Mouse (Mus musculus) neural tube, embryonic 15.5 days (tissue): Measurements from ENCODE around the gene Rimkla. TPM values are rescaled to one million over a fixed set of nuclear protein-coding genes. Genes with fewer than 3 reads are reported as not detected.

Experiments
- ATAC-seq: fragments of 200-750 bp; cut with Nextera tagmentation; 2 replicates; pipeline ENCODE4 v1.8.0; 2017; ENCODE audit warnings: mild to moderate bottlenecking, moderate TSS enrichment, moderate library complexity; ENCODE audit not compliant: low FRiP score
- H3K27ac ChIP-seq: fragments of 300-500 bp; sonication (generic); replicated peaks from 2 replicates; pipeline ENCODE4 v1.5.1; 2015; ENCODE audit warnings: mild to moderate bottlenecking, inconsistent platforms
- H3K27me3 ChIP-seq: fragments of 300-500 bp; sonication (generic); replicated peaks from 2 replicates; pipeline ENCODE4 v1.6.1; 2015; ENCODE audit warnings: inconsistent platforms
- H3K36me3 ChIP-seq: fragments of 300-500 bp; sonication (generic); 2 replicates; pipeline ENCODE4 v1.6.1; 2015; ENCODE audit warnings: inconsistent platforms
- H3K4me1 ChIP-seq: fragments of 300-500 bp; sonication (generic); 2 replicates; pipeline ENCODE4 v1.6.1; 2015; ENCODE audit warnings: inconsistent platforms
- H3K4me2 ChIP-seq: fragments of 300-500 bp; sonication (generic); 2 replicates; pipeline ENCODE4 v1.6.1; 2015; ENCODE audit warnings: inconsistent platforms, mild to moderate bottlenecking, moderate library complexity
- H3K4me3 ChIP-seq: fragments of 300-500 bp; sonication (generic); replicated peaks from 2 replicates; pipeline ENCODE4 v1.5.1; 2015; ENCODE audit warnings: mild to moderate bottlenecking, inconsistent platforms
- H3K9ac ChIP-seq: fragments of 300-500 bp; sonication (generic); replicated peaks from 2 replicates; pipeline ENCODE4 v1.6.1; 2015; ENCODE audit warnings: mild to moderate bottlenecking, inconsistent platforms
- H3K9me3 ChIP-seq: fragments of 300-500 bp; sonication (generic); replicated peaks from 2 replicates; pipeline ENCODE4 v1.6.1; 2016; ENCODE audit warnings: inconsistent platforms
- WGBS: fragments of 180-500 bp; shearing (Covaris S2); methylation state at CpG from one replicate; pipeline ENCODE4 v1.1.7; 2015; ENCODE audit warnings: mixed read lengths; 5-methylcytosine and 5-hydroxymethylcytosine counted together
- polyA plus RNA-seq: library from polyadenylated mRNA; unstranded; fragments of >200 nt; fragmentation: Nextera tagmentation; extraction: Ambion mirVana; gene quantifications from 2 replicates; pipeline ENCODE4 v1.2.1, GENCODE M21; 2015

Gene Rimkla
- polyA plus RNA-seq, 1 experiment from 2014 or later = 29.9 TPM

- Histone ChIP-seq H3K27me3 (no peaks in the 10 kb centered on the region), H3K4me1 (no peaks in the 10 kb centered on the region), H3K4me2 (no peak overlapping the region), H3K36me3 (no peaks in the 10 kb centered on the region), H3K27ac (peak overlapping the region; percentile 73), H3K9ac (no peak overlapping the region), H3K4me3 (no peak overlapping the region), H3K9me3 (no peaks in the 10 kb centered on the region)
- peak; percentile 72; the same call in 1 of the 2 replicates for ATAC-seq
- 47% methylated on average over 4 of the region's 4 CpGs for WGBS
Observed at GRCm38 (mm10) chr4:119523575-119523974, 31.1 kb upstream of the Rimkla start.

- ATAC-seq = no peak
- WGBS = 74% methylated on average over 3 of the region's 3 CpGs
- Histone ChIP-seq H3K27ac (no peak overlapping the region), H3K9ac (no peak overlapping the region), H3K4me1 (no peaks in the 10 kb centered on the region), H3K36me3 (no peaks in the 10 kb centered on the region), H3K4me3 (no peak overlapping the region), H3K4me2 (no peak overlapping the region), H3K9me3 (no peaks in the 10 kb centered on the region), H3K27me3 (no peaks in the 10 kb centered on the region)
Observed at GRCm38 (mm10) chr4:119512731-119513141, 20.3 kb upstream of the Rimkla start.

GRCm38 (mm10) chr4:119511591-119511990 lies 19.2 kb upstream of the Rimkla start:
- 75% methylated on average over 2 of the region's 2 CpGs for WGBS
- Histone ChIP-seq H3K9ac (no peak overlapping the region), H3K4me3 (no peak overlapping the region), H3K27me3 (no peaks in the 10 kb centered on the region), H3K9me3 (no peaks in the 10 kb centered on the region), H3K4me1 (no peaks in the 10 kb centered on the region), H3K27ac (no peak overlapping the region), H3K4me2 (no peak overlapping the region), H3K36me3 (no peaks in the 10 kb centered on the region)
- no peak for ATAC-seq

GRCm38 (mm10) chr4:119498319-119498848 lies 6.0 kb upstream of the Rimkla start:
- Histone ChIP-seq H3K9me3 (no peaks in the 10 kb centered on the region), H3K4me1 (no peaks in the 10 kb centered on the region), H3K9ac (no peak overlapping the region), H3K27me3 (peaks cover 10% of the 10 kb centered on the region; the same call in 1 of the 2 replicates), H3K4me2 (no peak overlapping the region), H3K36me3 (no peaks in the 10 kb centered on the region), H3K4me3 (no peak overlapping the region), H3K27ac (no peak overlapping the region)
- ATAC-seq = no peak
- 50% methylated on average over 5 of the region's 5 CpGs for WGBS

GRCm38 (mm10) chr4:119492933-119493327 lies 502 bp upstream of the Rimkla start:
- H3K36me3 ChIP-seq = no peaks in the 10 kb centered on the region
- peaks cover 6% of the 10 kb centered on the region; the same call in 1 of the 2 replicates for H3K27me3 ChIP-seq
- peak overlapping the region; percentile 81 for H3K4me2 ChIP-seq
- H3K4me3 ChIP-seq = peak overlapping the region; percentile 67
- WGBS = 30% methylated on average over 10 of the region's 10 CpGs
- H3K9ac ChIP-seq = peak overlapping the region; percentile 72
- peak overlapping the region; percentile 87 for H3K27ac ChIP-seq
- ATAC-seq = peak; percentile 50
- no peaks in the 10 kb centered on the region for H3K9me3 ChIP-seq
- peaks cover 22% of the 10 kb centered on the region for H3K4me1 ChIP-seq

- WGBS = 81% methylated on average over 3 of the region's 3 CpGs
- Histone ChIP-seq H3K9me3 (no peaks in the 10 kb centered on the region), H3K4me1 (peaks cover 22% of the 10 kb centered on the region), H3K27ac (no peak overlapping the region), H3K9ac (no peak overlapping the region), H3K4me3 (0 out of 2 replicates have a peak overlapping the region, but pooled peaks have one; percentile 67), H3K27me3 (peaks cover 1% of the 10 kb centered on the region; the same call in 1 of the 2 replicates), H3K36me3 (no peaks in the 10 kb centered on the region), H3K4me2 (peak overlapping the region; percentile 81)
- no peak for ATAC-seq
Observed at GRCm38 (mm10) chr4:119490806-119491205, 1.6 kb downstream of the Rimkla start.

- H3K36me3 ChIP-seq = no peaks in the 10 kb centered on the region
- no peaks in the 10 kb centered on the region for H3K9me3 ChIP-seq
- H3K4me1 ChIP-seq = peaks cover 22% of the 10 kb centered on the region
- H3K4me3 ChIP-seq = no peak overlapping the region
- 0 out of 2 replicates have a peak overlapping the region, but pooled peaks have one; percentile 5 for H3K4me2 ChIP-seq
- H3K27ac ChIP-seq = no peak overlapping the region; the same call in 1 of the 2 replicates
- H3K9ac ChIP-seq = no peak overlapping the region
- WGBS = 50% methylated on average over 10 of the region's 10 CpGs
- H3K27me3 ChIP-seq = no peaks in the 10 kb centered on the region; the same call in 1 of the 2 replicates
- no peak for ATAC-seq
Observed at GRCm38 (mm10) chr4:119489666-119490065, 2.8 kb downstream of the Rimkla start.

GRCm38 (mm10) chr4:119484882-119485281 lies 7.5 kb downstream of the Rimkla start:
- ATAC-seq = no peak

GRCm38 (mm10) chr4:119483051-119483450 lies 9.4 kb downstream of the Rimkla start:
- no peak overlapping the region for H3K4me3 ChIP-seq
- no peak for ATAC-seq
- H3K36me3 ChIP-seq = no peaks in the 10 kb centered on the region
- no peak overlapping the region for H3K9ac ChIP-seq
- no peaks in the 10 kb centered on the region for H3K4me1 ChIP-seq
- no peaks in the 10 kb centered on the region for H3K27me3 ChIP-seq
- no peaks in the 10 kb centered on the region for H3K9me3 ChIP-seq
- H3K27ac ChIP-seq = no peak overlapping the region
- H3K4me2 ChIP-seq = no peak overlapping the region
- 63% methylated on average over 9 of the region's 9 CpGs for WGBS

More at GRCm38 (mm10) chr4:119484882-119485281, 7.5 kb downstream of the Rimkla start:
- Histone ChIP-seq H3K4me2 (no peak overlapping the region), H3K27me3 (no peaks in the 10 kb centered on the region), H3K36me3 (no peaks in the 10 kb centered on the region), H3K27ac (no peak overlapping the region), H3K4me3 (no peak overlapping the region), H3K9ac (no peak overlapping the region), H3K9me3 (no peaks in the 10 kb centered on the region), H3K4me1 (peaks cover 7% of the 10 kb centered on the region)
- 79% methylated on average over 7 of the region's 7 CpGs for WGBS

- Histone ChIP-seq H3K27ac (no peak overlapping the region), H3K27me3 (no peaks in the 10 kb centered on the region), H3K4me1 (no peaks in the 10 kb centered on the region), H3K9me3 (no peaks in the 10 kb centered on the region), H3K4me3 (no peak overlapping the region), H3K9ac (no peak overlapping the region), H3K36me3 (peaks cover 5% of the 10 kb centered on the region; the same call in 1 of the 2 replicates), H3K4me2 (no peak overlapping the region)
- 55% methylated on average over 5 of the region's 5 CpGs for WGBS
- ATAC-seq = no peak
Observed at GRCm38 (mm10) chr4:119473150-119473549, 19.3 kb downstream of the Rimkla start.

- no peaks in the 10 kb centered on the region for H3K9me3 ChIP-seq
- H3K9ac ChIP-seq = no peak overlapping the region
- no peaks in the 10 kb centered on the region for H3K27me3 ChIP-seq
- 80% methylated on average over 9 of the region's 9 CpGs for WGBS
- no peak overlapping the region for H3K27ac ChIP-seq
- no peak for ATAC-seq
- H3K36me3 ChIP-seq = peaks cover 11% of the 10 kb centered on the region; the same call in 1 of the 2 replicates
- H3K4me2 ChIP-seq = no peak overlapping the region
- no peak overlapping the region for H3K4me3 ChIP-seq
- H3K4me1 ChIP-seq = no peaks in the 10 kb centered on the region
Observed at GRCm38 (mm10) chr4:119472545-119472944, 19.9 kb downstream of the Rimkla start.

GRCm38 (mm10) chr4:119467720-119468380 lies 24.6 kb downstream of the Rimkla start:
- 84% methylated on average over 16 of the region's 16 CpGs for WGBS
- H3K4me3 ChIP-seq = no peak overlapping the region
- H3K4me2 ChIP-seq = no peak overlapping the region
- no peaks in the 10 kb centered on the region for H3K9me3 ChIP-seq
- no peaks in the 10 kb centered on the region for H3K27me3 ChIP-seq
- H3K36me3 ChIP-seq = peaks cover 16% of the 10 kb centered on the region; the same call in 1 of the 2 replicates
- 0 out of 2 replicates have a peak overlapping the region, but pooled peaks have one; percentile 9 for H3K27ac ChIP-seq
- ATAC-seq = no peak
- H3K4me1 ChIP-seq = peaks cover 15% of the 10 kb centered on the region
- H3K9ac ChIP-seq = no peak overlapping the region
